Mouse (Mus musculus) lung, adult 2 months (tissue): ENCODE measurements at regions not wholly inside any gene's neighbourhood (a gene's known extent, or its start where the extent isn't known, plus 50 kb on each side); places are given as distances from the start of the nearest gene placed in this dataset.

ENCODE experiments used
- DNase-seq: peaks from one replicate; pipeline ENCODE4 v3.0.0; 2022
- H3K4me1 ChIP-seq: fragments of 200-500 bp; 2 replicates; pipeline ENCODE4 v1.6.1; 2011; ENCODE audit warnings: low read length; ENCODE audit not compliant: control insufficient read depth, insufficient read depth
- H3K4me3 ChIP-seq: fragments of 200-500 bp; replicated peaks from 2 replicates; pipeline ENCODE3; 2011; ENCODE audit warnings: low read depth, mild to moderate bottlenecking, control low read depth, low read length; ENCODE audit errors: extremely low read depth
- CTCF ChIP-seq: fragments of 200-500 bp; IDR thresholded peaks from 2 replicates; pipeline ENCODE4 v1.5.1; 2011; ENCODE audit warnings: mild to moderate bottlenecking, low read length, control low read depth; ENCODE audit not compliant: insufficient read depth
- POLR2A ChIP-seq: fragments of 200-500 bp; IDR thresholded peaks from 2 replicates; pipeline ENCODE4 v1.6.1; 2011; ENCODE audit warnings: low read depth, mild to moderate bottlenecking, control low read depth, low read length, borderline replicate concordance; ENCODE audit errors: extremely low read depth
- WGBS: fragments of 180-500 bp; shearing (Covaris S2); methylation state at CpG from one replicate; pipeline ENCODE4 v1.1.7; 2018; 5-methylcytosine and 5-hydroxymethylcytosine counted together

GRCm38 (mm10) chr14:105056171-105056570, 121.0 kb downstream of the Rbm26 start:
- Histone ChIP-seq H3K4me3 (no peak overlapping the region), H3K4me1 (no peaks in the 10 kb centered on the region)
- DNase-seq: no peak
- 74% methylated on average over 6 of the region's 6 CpGs for WGBS
- TF ChIP-seq POLR2A (no peak), CTCF (no peak)

- TF ChIP-seq CTCF: no peak
- TF ChIP-seq POLR2A: no peak
- no peak for DNase-seq
- H3K4me3 ChIP-seq: no peak overlapping the region
- no peaks in the 10 kb centered on the region for H3K4me1 ChIP-seq
Observed at GRCm38 (mm10) chr14:105038798-105039197, 138.3 kb downstream of the Rbm26 start.

- DNase-seq: no peak
- Histone ChIP-seq H3K4me1 (no peaks in the 10 kb centered on the region), H3K4me3 (no peak overlapping the region)
- WGBS: 30% methylated on average over 14 of the region's 14 CpGs
- TF ChIP-seq POLR2A: no peak
- TF ChIP-seq CTCF: no peak
Observed at GRCm38 (mm10) chr14:105034712-105035377, 142.3 kb downstream of the Rbm26 start.

GRCm38 (mm10) chr14:105019971-105020370, 157.2 kb downstream of the Rbm26 start:
- no peak for DNase-seq
- WGBS: 71% methylated on average over 6 of the region's 6 CpGs
- H3K4me1 ChIP-seq: no peaks in the 10 kb centered on the region
- TF ChIP-seq POLR2A (no peak), CTCF (no peak)
- H3K4me3 ChIP-seq: no peak overlapping the region

- DNase-seq: no peak
- no peak for TF ChIP-seq CTCF
- TF ChIP-seq POLR2A: no peak
- Histone ChIP-seq H3K4me1 (no peaks in the 10 kb centered on the region), H3K4me3 (no peak overlapping the region)
- WGBS: 51% methylated on average over 17 of the region's 17 CpGs
Observed at GRCm38 (mm10) chr14:105016089-105016846, 160.9 kb downstream of the Rbm26 start.

GRCm38 (mm10) chr14:105015278-105015677, 161.8 kb downstream of the Rbm26 start:
- Histone ChIP-seq H3K4me3 (no peak overlapping the region), H3K4me1 (no peaks in the 10 kb centered on the region)
- DNase-seq: no peak
- 80% methylated on average over 2 of the region's 2 CpGs for WGBS
- no peak for TF ChIP-seq POLR2A

GRCm38 (mm10) chr14:105010742-105011141, 166.4 kb downstream of the Rbm26 start:
- H3K4me1 ChIP-seq: no peaks in the 10 kb centered on the region
- no peak for DNase-seq
- no peak overlapping the region for H3K4me3 ChIP-seq
- no peak for TF ChIP-seq CTCF
- TF ChIP-seq POLR2A: no peak

- Histone ChIP-seq H3K4me3 (no peak overlapping the region), H3K4me1 (no peaks in the 10 kb centered on the region)
- TF ChIP-seq CTCF (no peak), POLR2A (no peak)
- DNase-seq: no peak
- 77% methylated on average over 2 of the region's 2 CpGs for WGBS
Observed at GRCm38 (mm10) chr14:105008331-105008730, 168.8 kb downstream of the Rbm26 start.

- Histone ChIP-seq H3K4me3 (no peak overlapping the region), H3K4me1 (no peaks in the 10 kb centered on the region)
- WGBS: 89% methylated on average over 3 of the region's 3 CpGs
- TF ChIP-seq POLR2A: no peak
- DNase-seq: no peak
Observed at GRCm38 (mm10) chr14:104994066-104994465, 183.1 kb downstream of the Rbm26 start.

- H3K4me1 ChIP-seq: no peaks in the 10 kb centered on the region
- no peak overlapping the region for H3K4me3 ChIP-seq
- 46% methylated on average over 1 of the region's 1 CpGs for WGBS
- no peak for DNase-seq
- TF ChIP-seq CTCF (no peak), POLR2A (no peak)
Observed at GRCm38 (mm10) chr14:104966046-104966445, 211.1 kb downstream of the Rbm26 start.

- WGBS: 68% methylated on average over 5 of the region's 5 CpGs
- TF ChIP-seq POLR2A (no peak), CTCF (no peak)
- Histone ChIP-seq H3K4me3 (no peak overlapping the region), H3K4me1 (no peaks in the 10 kb centered on the region)
- DNase-seq: no peak
Observed at GRCm38 (mm10) chr14:104943450-104943849, 233.7 kb downstream of the Rbm26 start.
